Mouse (Mus musculus): ENCODE measurements around the gene Ankrd44.

DNA sequence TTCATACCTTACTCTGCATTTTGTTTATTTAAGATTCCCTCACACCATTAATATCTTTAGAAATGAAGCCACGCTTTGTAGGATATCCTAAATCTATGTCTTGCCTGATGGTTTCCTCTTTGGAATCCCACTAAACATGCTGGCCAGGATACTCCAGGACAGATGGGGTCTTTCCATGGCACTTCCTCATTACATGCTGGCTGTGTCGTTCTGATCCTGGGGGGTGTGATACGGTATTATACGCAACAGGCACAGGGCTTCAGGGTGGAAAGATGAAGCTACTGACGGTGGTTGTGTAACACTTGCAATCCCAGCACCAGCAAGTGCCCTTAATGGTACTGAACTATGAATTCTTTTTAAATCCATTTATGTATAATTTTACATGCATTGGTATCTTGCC lies 182.0 kb downstream of the Ankrd44 start:
- TF ChIP-seq CTCF (IDR thresholded peaks at IDR 0.05; ENCODE audit: low read depth, low read length) (no peak), POLR2AphosphoS5 (IDR thresholded peaks at IDR 0.05; ENCODE audit: insufficient replicate concordance, low read depth, low read length) (no peak), TAL1 (conservative IDR thresholded peaks at IDR 0.05; ENCODE audit: low read depth, low read length) (no peak)

Data from G1E (cell line).